18 mouse cellular contexts compared by ENCODE assay signal in genomic region chr9:61961181-61961580, GRCm38 (mm10). TPM values are rescaled to one million over a fixed set of nuclear protein-coding genes. Genes with fewer than 3 reads are reported as not detected.
DNase-seq lines count a peak whose midpoint lies in the region; ATAC-seq and TF ChIP-seq lines count a peak whose summit lies in the region.
"Had no signal": no experiment of that assay in that cellular context is flagged by ENCODE, and none has a peak within 500 bp of the region (broad histone marks: within the 10 kb centered on the region; RNA-seq: fewer than 3 reads in every experiment).

No protein-coding gene starts in this region.

- H3K9ac ChIP-seq in lung, postnatal 0 days (replicated peaks; ENCODE audit: low read depth): no peak overlapping the region
- no peak overlapping the region; the same call in 1 of the 2 replicates for H3K9ac ChIP-seq in stomach, embryonic 16.5 days (ENCODE audit: low read length)
- no peak overlapping the region for H3K9ac ChIP-seq in forebrain, embryonic 11.5 days (ENCODE audit: low read length)
- H3K9ac ChIP-seq: embryonic facial prominence, embryonic 12.5 days; forebrain, embryonic 13.5 days; liver, embryonic 15.5 days had no signal

- TF ChIP-seq POLR2A in lung, adult 2 months (IDR thresholded peaks at IDR 0.05; ENCODE audit: borderline replicate concordance, extremely low read depth, low read depth, low read length): no peak

- no peak for ATAC-seq in lung, postnatal 0 days
- no peak for ATAC-seq in stomach, embryonic 16.5 days (ENCODE audit: insufficient read depth, low FRiP score)
- no peak for ATAC-seq in forebrain, embryonic 11.5 days (replicated peaks; ENCODE audit: low FRiP score)
- ATAC-seq: forebrain, embryonic 13.5 days; Patski had no signal

- no peak for DNase-seq in heart, embryonic 10.5 days (ENCODE audit: low spot score)
- no peak for DNase-seq in heart, postnatal 4 days
- no peak for DNase-seq in lung, postnatal 0 days (ENCODE audit: low spot score)
- DNase-seq in lung, adult 2 months: no peak
- peak; percentile 20 for DNase-seq in thymus, postnatal 14 days
- DNase-seq in thymus, postnatal 25 days: no peak
- no peak for DNase-seq in forebrain, embryonic 11.5 days (ENCODE audit: low spot score)
- DNase-seq: cerebellum, adult 18-20 months; layer of hippocampus, adult 9-11 months had no signal

- no peak for TF ChIP-seq CTCF in lung, postnatal 0 days (IDR thresholded peaks at IDR 0.05)
- TF ChIP-seq CTCF in lung, adult 2 months (IDR thresholded peaks at IDR 0.05; ENCODE audit: insufficient read depth, low read length): no peak

- no peak overlapping the region for H3K4me3 ChIP-seq in heart, embryonic 10.5 days
- H3K4me3 ChIP-seq in lung, postnatal 0 days (ENCODE audit: low read depth, low read length): no peak overlapping the region
- H3K4me3 ChIP-seq in lung, adult 2 months (replicated peaks; ENCODE audit: extremely low read depth, low read depth, low read length): no peak overlapping the region
- no peak overlapping the region for H3K4me3 ChIP-seq in stomach, embryonic 16.5 days (replicated peaks; ENCODE audit: low read length)
- no peak overlapping the region for H3K4me3 ChIP-seq in forebrain, embryonic 11.5 days (ENCODE audit: low read depth, low read length)
- H3K4me3 ChIP-seq: embryonic facial prominence, embryonic 12.5 days; forebrain, embryonic 13.5 days; gastrocnemius, adult 2 months; left cerebral cortex, adult 2 months; liver, embryonic 15.5 days had no signal

- H3K4me2 ChIP-seq in lung, postnatal 0 days (replicated peaks; ENCODE audit: low read depth, low read length): no peak overlapping the region
- H3K4me2 ChIP-seq in stomach, embryonic 16.5 days (ENCODE audit: low read depth, low read length): no peak overlapping the region
- no peak overlapping the region for H3K4me2 ChIP-seq in forebrain, embryonic 11.5 days (ENCODE audit: low read depth, low read length, severe bottlenecking)
- H3K4me2 ChIP-seq: embryonic facial prominence, embryonic 12.5 days; forebrain, embryonic 13.5 days; liver, embryonic 15.5 days; midbrain, embryonic 11.5 days had no signal

- WGBS in heart, embryonic 10.5 days: 82% methylated on average over 4 of the region's 4 CpGs
- 84% methylated on average over 4 of the region's 4 CpGs for WGBS in lung, postnatal 0 days
- WGBS in lung, adult 2 months: 80% methylated on average over 4 of the region's 4 CpGs
- WGBS in stomach, embryonic 16.5 days: 83% methylated on average over 4 of the region's 4 CpGs
- WGBS in forebrain, embryonic 11.5 days: 86% methylated on average over 4 of the region's 4 CpGs

- no peaks in the 10 kb centered on the region for H3K9me3 ChIP-seq in heart, embryonic 10.5 days
- H3K9me3 ChIP-seq in lung, postnatal 0 days (ENCODE audit: low read length): no peaks in the 10 kb centered on the region
- H3K9me3 ChIP-seq in stomach, embryonic 16.5 days (replicated peaks; ENCODE audit: control insufficient read depth, low read length): no peaks in the 10 kb centered on the region
- H3K9me3 ChIP-seq in forebrain, embryonic 11.5 days (ENCODE audit: control insufficient read depth, low read length): no peaks in the 10 kb centered on the region
- H3K9me3 ChIP-seq: embryonic facial prominence, embryonic 12.5 days; forebrain, embryonic 13.5 days; liver, embryonic 15.5 days had no signal

- peaks cover 20% of the 10 kb centered on the region for H3K4me1 ChIP-seq in heart, embryonic 10.5 days
- H3K4me1 ChIP-seq in lung, postnatal 0 days (ENCODE audit: insufficient read depth, low read depth, low read length): peaks cover 3% of the 10 kb centered on the region; the same call in 1 of the 2 replicates
- peaks cover 6% of the 10 kb centered on the region; the same call in 1 of the 2 replicates for H3K4me1 ChIP-seq in lung, adult 2 months (ENCODE audit: control insufficient read depth, insufficient read depth, low read length)
- H3K4me1 ChIP-seq in stomach, embryonic 16.5 days (ENCODE audit: control insufficient read depth, insufficient read depth, low read length): peaks cover 14% of the 10 kb centered on the region
- no peaks in the 10 kb centered on the region for H3K4me1 ChIP-seq in forebrain, embryonic 11.5 days (replicated peaks; ENCODE audit: control insufficient read depth, insufficient read depth, low read length)

- H3K27ac ChIP-seq in heart, embryonic 10.5 days: peak overlapping the region; percentile 49
- H3K27ac ChIP-seq in lung, postnatal 0 days (ENCODE audit: low read length): peak overlapping the region; percentile 86; the same call in 1 of the 2 replicates
- peak overlapping the region; percentile 90 for H3K27ac ChIP-seq in stomach, embryonic 16.5 days (ENCODE audit: low read length)
- no peak overlapping the region for H3K27ac ChIP-seq in forebrain, embryonic 11.5 days (ENCODE audit: low read depth, low read length)
- H3K27ac ChIP-seq: embryonic facial prominence, embryonic 12.5 days; forebrain, embryonic 13.5 days; gastrocnemius, adult 2 months; kidney, postnatal 0 days; left cerebral cortex, adult 2 months; liver, embryonic 15.5 days had no signal

- no peak for TF ChIP-seq EP300 in lung, postnatal 0 days (IDR thresholded peaks at IDR 0.05)

- no peaks in the 10 kb centered on the region for H3K36me3 ChIP-seq in heart, embryonic 10.5 days
- H3K36me3 ChIP-seq in lung, postnatal 0 days (ENCODE audit: insufficient read depth, low read length): no peaks in the 10 kb centered on the region
- H3K36me3 ChIP-seq in stomach, embryonic 16.5 days (ENCODE audit: control insufficient read depth, insufficient read depth, low read length): no peaks in the 10 kb centered on the region
- H3K36me3 ChIP-seq in forebrain, embryonic 11.5 days (ENCODE audit: control insufficient read depth, insufficient read depth, low read length): no peaks in the 10 kb centered on the region
- H3K36me3 ChIP-seq: embryonic facial prominence, embryonic 12.5 days; liver, embryonic 15.5 days had no signal

- H3K27me3 ChIP-seq in heart, embryonic 10.5 days (ENCODE audit: insufficient read depth, poor library complexity, severe bottlenecking): no peaks in the 10 kb centered on the region
- H3K27me3 ChIP-seq in lung, postnatal 0 days (replicated peaks; ENCODE audit: insufficient read depth, low read length): no peaks in the 10 kb centered on the region
- H3K27me3 ChIP-seq in stomach, embryonic 16.5 days (ENCODE audit: control insufficient read depth, insufficient read depth, low read length): no peaks in the 10 kb centered on the region
- no peaks in the 10 kb centered on the region for H3K27me3 ChIP-seq in forebrain, embryonic 11.5 days (ENCODE audit: control insufficient read depth, insufficient read depth, low read length)
- H3K27me3 ChIP-seq: embryonic facial prominence, embryonic 12.5 days; forebrain, embryonic 13.5 days; liver, embryonic 15.5 days; Patski had no signal

RNA-seq across cellular contexts. Expression of gene Kif23, which starts 14.6 kb away (rescaled TPM):
- 105 and 112 TPM in 2 replicates for polyA plus RNA-seq in heart, embryonic 10.5 days (2016; fragmentation: Nextera tagmentation; extraction: Ambion mirVana)
- total RNA-seq in heart, postnatal 4 days (2021): 10 to 100 TPM; 56.0 to 75.0 TPM
- 7.7 and 11.0 TPM in 2 replicates for polyA plus RNA-seq in lung, postnatal 0 days (2015; fragmentation: Nextera tagmentation; extraction: Ambion mirVana)
- 1.7 and 3.0 TPM in 2 replicates for polyA plus RNA-seq in lung, adult 2 months (2012; rRNA removed)
- polyA plus RNA-seq in stomach, embryonic 16.5 days (2015; fragmentation: Nextera tagmentation; extraction: Ambion mirVana): 102 and 124 TPM in 2 replicates
- polyA plus RNA-seq in forebrain, embryonic 11.5 days (2014; fragmentation: Nextera tagmentation; extraction: Ambion mirVana): 124 and 132 TPM in 2 replicates

RNA-seq across cellular contexts. Expression of gene Rplp1, which starts 46.8 kb away (rescaled TPM):
- polyA plus RNA-seq in heart, embryonic 10.5 days (2016; fragmentation: Nextera tagmentation; extraction: Ambion mirVana): 900 and 968 TPM in 2 replicates
- 1,000 to 10,000 TPM; 1,924 to 1,989 TPM for total RNA-seq in heart, postnatal 4 days (2021)
- polyA plus RNA-seq in lung, postnatal 0 days (2015; fragmentation: Nextera tagmentation; extraction: Ambion mirVana): 997 and 1,182 TPM in 2 replicates
- 6,011 and 7,617 TPM in 2 replicates for polyA plus RNA-seq in lung, adult 2 months (2012; rRNA removed)
- polyA plus RNA-seq in stomach, embryonic 16.5 days (2015; fragmentation: Nextera tagmentation; extraction: Ambion mirVana): 1,285 and 1,334 TPM in 2 replicates
- 1,000 and 1,067 TPM in 2 replicates for polyA plus RNA-seq in forebrain, embryonic 11.5 days (2014; fragmentation: Nextera tagmentation; extraction: Ambion mirVana)
